Mouse (Mus musculus): ENCODE data around the gene Tmem100.

Tmem100 gene

DNA sequence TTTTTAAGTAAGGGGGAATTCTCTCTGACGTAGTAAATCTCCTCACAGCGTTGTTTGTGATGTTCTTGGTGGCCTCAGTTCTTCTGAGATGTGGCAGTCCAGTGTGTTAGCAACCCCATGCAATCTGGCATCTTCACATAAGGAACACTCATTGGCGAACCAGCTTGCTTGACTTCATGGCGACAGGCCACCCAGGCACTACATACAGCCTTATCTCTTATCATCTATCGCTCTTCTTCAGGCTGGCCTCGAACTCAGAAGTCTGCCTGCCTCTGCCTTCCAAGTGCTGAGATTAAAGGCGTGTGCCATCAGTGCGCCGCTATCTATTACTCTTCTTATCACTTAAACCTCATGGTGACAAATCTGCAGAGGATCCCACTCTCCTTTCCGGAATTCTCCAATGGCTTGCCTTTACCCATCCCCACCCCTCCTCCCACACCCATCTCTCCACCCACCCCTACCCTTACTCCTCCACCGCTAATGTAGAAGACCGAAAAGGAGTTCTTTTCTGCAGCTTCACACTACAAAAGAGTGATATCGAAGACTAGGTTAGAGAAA lies at the start of gene Tmem100:
TSS of gene Tmem100 (plus strand) at position 508 of the 558 bp plus-strand sequence.
- in situ Hi-C loops (cut with MboI), result no loop called here

GRCm38 (mm10) chr11:89982918-89983317 lies 47.2 kb upstream of the Tmem100 start:
- in situ Hi-C loops (cut with MboI), result loop anchor here (25.0 kb wide), 1 partner anchor 654 kb away; the partner anchor contains the start of genes Cox11 and Stxbp4

DNA sequence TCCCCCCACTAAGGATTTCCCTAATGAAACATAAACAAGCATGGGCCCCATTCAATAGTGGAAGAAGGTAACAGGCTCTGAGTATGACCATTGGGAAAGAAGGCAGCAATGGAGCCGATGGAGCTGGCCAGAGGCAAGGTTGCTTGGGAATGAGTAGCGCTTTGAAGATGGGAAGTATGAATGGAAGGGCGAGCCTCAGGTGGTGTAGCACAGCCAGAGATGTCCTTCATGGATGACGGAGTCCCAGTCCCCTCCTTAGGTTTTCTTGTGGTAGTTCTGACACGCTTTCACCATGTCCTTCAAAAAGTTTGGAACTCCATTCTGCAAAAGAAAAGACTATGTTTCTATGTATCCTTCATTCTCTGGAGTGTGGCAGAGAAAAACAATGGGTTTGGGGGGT lies 45.7 kb upstream of the Tmem100 start:
- in situ Hi-C loops (cut with MboI), result loop anchor here (25.0 kb wide), 1 partner anchor 653 kb away; the partner anchor contains the start of genes Cox11 and Stxbp4

GRCm38 (mm10) chr11:89985200-89986187 lies 44.7 kb upstream of the Tmem100 start:
- in situ Hi-C loops (cut with MboI), result loop anchor here (5.0 to 25.0 kb wide), 2 partner anchors 182 to 652 kb away; partner anchors contain the start of genes Cox11 and Stxbp4

- in situ Hi-C loops (cut with MboI), result loop anchor here (5.0 to 25.0 kb wide), 2 partner anchors 181 to 651 kb away; partner anchors contain the start of genes Cox11 and Stxbp4
These were observed 43.6 kb upstream of the Tmem100 start for GRCm38 (mm10) chr11:89986516-89986915.

DNA sequence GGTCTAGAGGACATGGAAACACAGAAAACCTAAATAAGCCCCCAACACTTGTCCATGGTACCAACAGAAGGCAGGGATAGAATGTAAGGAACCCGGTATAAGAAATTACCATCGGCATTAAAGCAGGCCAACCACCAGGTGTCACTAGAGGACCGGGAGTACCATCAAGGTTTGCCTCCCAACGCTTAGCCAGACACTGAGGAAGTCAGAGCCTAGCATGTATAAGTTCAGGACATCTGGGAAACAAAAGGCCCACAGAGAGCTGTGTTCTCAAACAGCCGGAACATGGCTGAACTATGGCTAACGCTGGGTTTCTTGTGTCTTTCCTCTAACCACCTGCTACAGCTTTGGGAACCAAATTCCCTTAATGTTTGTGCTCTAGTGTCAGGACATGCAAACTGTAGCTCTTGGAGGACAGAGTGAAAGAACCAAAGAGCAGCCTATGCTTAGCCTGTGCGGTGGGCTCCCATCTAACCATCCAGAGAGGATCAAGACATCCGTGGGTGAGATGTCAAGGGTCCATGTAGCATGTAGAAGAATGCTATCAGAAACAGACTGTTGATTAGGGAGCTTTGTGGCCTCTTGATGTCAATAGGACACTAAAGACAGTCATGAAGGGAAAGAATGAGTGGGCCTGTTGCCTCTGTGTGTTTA lies 41.1 kb upstream of the Tmem100 start:
- in situ Hi-C loops (cut with MboI), result loop anchor here (5.0 to 25.0 kb wide), 2 partner anchors 178 to 648 kb away; partner anchors contain the start of genes Cox11 and Stxbp4

DNA sequence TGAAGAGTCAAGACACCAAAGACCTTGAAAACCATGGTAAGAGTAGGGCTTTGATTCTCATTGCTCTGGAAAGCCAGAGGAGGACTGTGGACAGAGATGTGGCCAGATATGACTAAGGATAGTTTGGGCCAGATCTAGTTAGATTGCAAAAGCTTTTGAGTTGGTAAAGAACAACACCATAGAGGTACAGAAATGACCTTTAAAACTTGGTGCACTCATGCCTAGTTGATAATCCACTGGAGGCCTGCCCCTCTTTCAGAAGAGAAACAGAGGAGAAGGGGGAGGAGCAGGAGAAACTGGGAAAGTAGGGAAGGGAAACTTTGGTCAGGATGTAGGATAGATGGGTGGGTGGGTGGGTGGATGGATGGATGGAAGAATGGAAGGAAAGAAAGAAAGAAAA lies 38.5 kb upstream of the Tmem100 start:
- in situ Hi-C loops (cut with MboI), result loop anchor here (25.0 kb wide), 1 partner anchor 646 kb away; the partner anchor contains the start of genes Cox11 and Stxbp4

- in situ Hi-C loops (cut with MboI), result loop anchor here (25.0 kb wide), 1 partner anchor 643 kb away; the partner anchor contains the start of genes Cox11 and Stxbp4
These were observed 35.4 kb upstream of the Tmem100 start for GRCm38 (mm10) chr11:89994706-89995105.

DNA sequence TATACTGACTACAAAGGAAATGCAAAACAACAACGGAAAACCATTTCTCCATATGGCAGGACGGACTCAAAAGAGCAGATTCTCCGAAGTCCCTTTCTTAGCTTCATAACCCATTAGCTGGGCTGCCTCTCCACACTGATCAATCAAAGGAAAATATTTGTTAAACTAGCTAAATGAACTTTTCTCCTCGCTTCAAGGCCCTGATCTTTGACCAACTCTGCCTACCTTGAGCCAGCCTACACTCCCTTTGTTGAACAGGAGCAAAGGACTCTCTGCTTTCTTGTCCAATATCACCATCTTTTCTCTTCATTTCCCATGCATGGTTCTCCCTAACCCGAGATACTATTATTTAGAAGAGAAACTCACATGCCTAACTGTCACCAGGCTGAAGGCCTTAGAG lies 34.6 kb upstream of the Tmem100 start:
- in situ Hi-C loops (cut with MboI), result loop anchor here (25.0 kb wide), 1 partner anchor 642 kb away; the partner anchor contains the start of genes Cox11 and Stxbp4

GRCm38 (mm10) chr11:89996406-89996805 lies 33.7 kb upstream of the Tmem100 start:
- in situ Hi-C loops (cut with MboI), result loop anchor here (25.0 kb wide), 1 partner anchor 641 kb away; the partner anchor contains the start of genes Cox11 and Stxbp4

- in situ Hi-C loops (cut with MboI), result loop anchor here (25.0 kb wide), 1 partner anchor 640 kb away; the partner anchor contains the start of genes Cox11 and Stxbp4
These were observed 33.3 kb upstream of the Tmem100 start for GRCm38 (mm10) chr11:89996856-89997255.

GRCm38 (mm10) chr11:89998996-89999770 lies 31.0 kb upstream of the Tmem100 start:
- in situ Hi-C loops (cut with MboI), result loop anchor here (25.0 kb wide), 1 partner anchor 638 kb away; the partner anchor contains the start of genes Cox11 and Stxbp4

DNA sequence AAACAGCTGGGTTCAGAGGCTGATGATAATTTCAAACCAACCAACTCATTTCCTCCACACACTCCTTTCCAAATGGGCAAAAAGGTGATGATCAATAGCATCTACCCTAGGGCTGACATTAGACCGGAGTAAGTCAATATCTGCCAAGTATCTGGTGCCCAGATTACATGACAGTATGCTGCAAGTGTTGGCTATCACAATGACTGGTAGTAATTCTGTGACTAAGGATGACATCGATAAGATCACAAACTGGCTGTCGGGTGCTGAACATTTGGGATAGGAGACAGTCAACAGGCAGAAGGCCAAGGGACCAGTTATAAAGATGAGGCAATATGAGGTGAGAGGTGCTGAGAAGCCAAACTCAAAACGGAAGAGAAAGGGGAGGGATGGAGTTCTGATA lies 29.5 kb upstream of the Tmem100 start:
- in situ Hi-C loops (cut with MboI), result no loop called here

- in situ Hi-C loops (cut with MboI), result no loop called here
These were observed 28.5 kb upstream of the Tmem100 start for GRCm38 (mm10) chr11:90001396-90002230.

DNA sequence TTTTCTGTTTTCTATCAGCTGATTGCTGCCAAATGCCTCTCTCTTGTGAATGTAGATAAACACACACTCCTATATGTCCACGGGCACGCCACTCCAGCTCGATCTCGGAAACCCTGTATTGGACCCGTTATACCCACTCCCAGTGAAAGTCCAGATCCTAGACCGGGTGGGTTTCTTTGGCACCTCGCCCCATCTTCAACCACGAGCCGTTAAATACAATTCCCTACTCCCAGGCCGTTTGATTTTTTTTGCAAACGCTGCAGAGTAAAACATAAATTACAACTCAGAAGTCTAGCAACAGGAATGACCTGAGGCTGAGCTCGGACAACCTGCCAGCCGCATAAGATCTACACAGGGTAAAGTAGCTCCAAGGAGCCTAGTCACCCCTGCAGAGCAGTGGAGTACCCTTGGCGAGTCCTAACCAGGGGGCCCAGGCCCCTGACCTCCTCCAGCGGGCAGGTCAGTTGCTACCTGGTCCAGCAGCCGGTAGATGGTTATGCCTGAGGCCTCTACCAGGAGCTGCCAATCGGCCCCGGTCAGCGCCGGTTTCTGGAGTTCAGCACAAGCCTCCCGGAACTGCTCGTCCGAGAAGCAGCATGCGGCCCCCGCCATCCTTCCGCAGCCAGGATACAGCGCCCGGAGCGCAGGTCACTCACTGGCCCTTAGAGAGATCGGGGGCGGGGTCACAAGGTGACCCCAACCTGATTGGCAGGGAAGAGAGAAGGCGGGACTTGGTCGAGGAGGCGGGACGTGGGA lies 27.7 kb upstream of the Tmem100 start, which contains the start of gene Pctp:
TSS of gene Pctp (minus strand) at position 664 of the 756 bp plus-strand sequence.
- in situ Hi-C loops (cut with MboI), result no loop called here

DNA sequence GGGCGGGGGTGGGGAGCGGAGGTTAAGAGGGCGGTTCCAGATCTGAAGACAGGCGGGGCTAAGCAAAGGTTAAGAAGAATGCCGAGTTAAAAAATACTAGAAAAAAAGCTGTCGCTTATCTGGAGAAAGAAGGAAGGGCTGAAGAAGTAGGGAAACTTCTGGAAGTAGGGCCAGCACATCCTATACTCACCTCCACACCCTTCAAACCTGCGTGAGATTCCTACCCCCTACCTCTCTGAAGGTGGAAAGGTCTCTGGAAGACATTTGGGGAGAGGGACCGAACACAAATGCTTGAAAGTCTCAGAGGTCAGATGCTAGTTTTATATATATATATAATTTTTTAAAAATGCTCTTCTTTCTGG lies 27.2 kb upstream of the Tmem100 start:
- in situ Hi-C loops (cut with MboI), result no loop called here

- in situ Hi-C loops (cut with MboI), result no loop called here
These were observed 26.8 kb upstream of the Tmem100 start for GRCm38 (mm10) chr11:90003386-90003785.

DNA sequence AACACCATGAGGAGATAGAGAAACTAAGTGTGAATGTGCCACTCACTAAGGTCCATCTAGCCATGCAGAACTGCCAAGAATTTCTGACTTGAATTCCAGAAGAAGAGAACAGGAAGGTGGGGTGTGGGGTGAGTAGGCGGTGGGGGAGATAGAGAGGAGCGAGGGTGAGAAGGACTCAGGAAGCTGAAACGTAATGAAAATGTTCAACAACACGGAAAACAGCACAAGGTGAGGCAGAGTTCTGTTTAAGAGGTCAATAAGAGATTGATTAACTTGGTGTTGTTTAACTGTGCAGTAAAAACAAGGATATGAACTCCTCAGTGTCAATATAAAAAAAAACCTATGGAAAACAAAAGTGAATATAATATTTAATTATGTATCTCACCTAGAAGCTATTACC lies 24.0 kb upstream of the Tmem100 start:
- in situ Hi-C loops (cut with MboI), result no loop called here

Data from mature B cell (primary cell).